Mouse (Mus musculus): ENCODE data around the gene Hat1. TPM values are rescaled to one million over a fixed set of nuclear protein-coding genes. Genes with fewer than 3 reads are reported as not detected.

Hat1 gene
- polyA plus RNA-seq, 1 experiment from 2014 or later: 205 TPM

DNA sequence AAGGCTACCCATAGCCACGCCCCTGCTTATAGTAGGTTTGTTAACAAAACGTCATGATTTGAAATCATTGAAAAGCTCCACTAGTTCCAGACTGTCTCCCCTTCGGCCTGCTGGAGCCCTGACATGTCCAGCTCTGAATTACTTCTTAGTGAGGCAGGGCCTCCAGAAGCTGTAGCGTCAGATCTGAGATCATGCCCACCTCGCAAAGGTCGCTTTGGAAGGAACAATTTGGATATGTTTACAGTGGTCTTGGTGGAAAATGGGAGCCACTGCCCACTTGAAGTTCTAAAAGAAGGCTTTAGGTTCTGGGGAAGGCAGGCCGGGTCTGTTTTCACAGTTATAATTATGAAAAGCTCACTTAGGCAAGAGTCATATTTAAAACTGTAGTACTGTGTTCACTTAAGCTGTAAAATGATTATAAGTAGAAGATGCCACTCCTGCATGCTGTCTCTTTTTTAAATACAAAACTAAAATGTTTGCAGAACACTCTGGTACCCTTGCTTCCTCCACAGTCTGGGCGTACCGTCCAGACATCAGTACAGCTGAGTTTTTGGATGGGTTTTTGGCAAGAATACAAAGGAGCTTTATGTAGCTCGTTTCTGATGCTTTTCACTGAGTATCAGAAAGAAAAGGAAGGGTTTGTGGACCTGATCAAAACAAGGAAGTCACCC is 94.4 kb downstream of the Hat1 start:
- H3K36me3 ChIP-seq (replicated peaks; ENCODE audit: control insufficient read depth, insufficient read depth, low read depth, low read length): no peaks in the 10 kb centered on the region
- ATAC-seq (replicated peaks; ENCODE audit: insufficient number of reproducible peaks, low FRiP score, low TSS enrichment, low read depth) (no peak), DNase-seq (ENCODE audit: low spot score) (no peak)
- no peak overlapping the region; the same call in 1 of the 2 replicates for H3K9ac ChIP-seq (replicated peaks; ENCODE audit: low read length)
- no peak overlapping the region for H3K4me3 ChIP-seq (ENCODE audit: low read depth, low read length)
- H3K27ac ChIP-seq (replicated peaks; ENCODE audit: low read depth, low read length): no peak overlapping the region; the same call in 1 of the 2 replicates
- WGBS: 44% methylated on average over 10 of the region's 10 CpGs
- no peaks in the 10 kb centered on the region for H3K9me3 ChIP-seq (replicated peaks; ENCODE audit: control insufficient read depth, low read length)
- H3K4me1 ChIP-seq (ENCODE audit: control insufficient read depth, insufficient read depth, low read length): peaks cover 5% of the 10 kb centered on the region
- H3K4me2 ChIP-seq (ENCODE audit: low read depth, low read length): no peak overlapping the region
- H3K27me3 ChIP-seq (ENCODE audit: control insufficient read depth, insufficient read depth, low read length): no peaks in the 10 kb centered on the region

DNA sequence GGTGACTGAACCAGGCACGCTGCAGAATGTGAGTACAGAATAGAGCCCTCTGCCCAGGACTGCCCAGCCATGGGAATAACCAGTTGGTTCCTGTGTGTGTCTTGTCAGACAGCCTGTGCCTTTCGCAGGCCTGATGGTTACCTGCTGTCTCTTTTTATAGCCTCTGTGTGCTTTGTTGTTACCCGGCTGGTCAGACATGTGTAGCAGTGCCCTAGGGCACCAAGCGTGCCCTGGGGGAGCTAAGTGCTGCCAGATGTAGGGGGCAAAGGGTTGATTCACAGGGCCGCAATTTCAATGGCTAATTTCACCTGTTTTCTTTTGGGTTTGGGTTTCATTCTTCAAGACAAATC is 94.9 kb downstream of the Hat1 start:
- Histone ChIP-seq H3K4me2 (ENCODE audit: low read depth, low read length) (no peak overlapping the region), H3K4me1 (ENCODE audit: control insufficient read depth, insufficient read depth, low read length) (peaks cover 5% of the 10 kb centered on the region), H3K9me3 (replicated peaks; ENCODE audit: control insufficient read depth, low read length) (no peaks in the 10 kb centered on the region), H3K4me3 (ENCODE audit: low read depth, low read length) (no peak overlapping the region), H3K27me3 (ENCODE audit: control insufficient read depth, insufficient read depth, low read length) (no peaks in the 10 kb centered on the region), H3K27ac (replicated peaks; ENCODE audit: low read depth, low read length) (no peak overlapping the region), H3K36me3 (replicated peaks; ENCODE audit: control insufficient read depth, insufficient read depth, low read depth, low read length) (no peaks in the 10 kb centered on the region), H3K9ac (replicated peaks; ENCODE audit: low read length) (no peak overlapping the region; the same call in 1 of the 2 replicates)
- 14% methylated on average over 5 of the region's 5 CpGs for WGBS
- ATAC-seq (replicated peaks; ENCODE audit: insufficient number of reproducible peaks, low FRiP score, low TSS enrichment, low read depth) (no peak), DNase-seq (ENCODE audit: low spot score) (peak; percentile 66)

Other genes starting within 250 kb of the Hat1 start
- 157 and 167 TPM in 2 replicates for gene Dync1i2, start 177.3 kb upstream of the Hat1 start, polyA plus RNA-seq (2014; fragmentation: Nextera tagmentation; extraction: Ambion mirVana)
- gene Slc25a12, start 21.2 kb upstream of the Hat1 start, polyA plus RNA-seq (2014; fragmentation: Nextera tagmentation; extraction: Ambion mirVana): 40.4 and 43.9 TPM in 2 replicates
- gene Metap1d, start 64.3 kb downstream of the Hat1 start, polyA plus RNA-seq (2014; fragmentation: Nextera tagmentation; extraction: Ambion mirVana): 37.7 and 37.9 TPM in 2 replicates
- gene Dlx1, start 139.2 kb downstream of the Hat1 start, polyA plus RNA-seq (2014; fragmentation: Nextera tagmentation; extraction: Ambion mirVana): 53.9 and 76.2 TPM in 2 replicates
- gene Dlx2, start 157.8 kb downstream of the Hat1 start, polyA plus RNA-seq (2014; fragmentation: Nextera tagmentation; extraction: Ambion mirVana): 18.0 and 20.3 TPM in 2 replicates